ENCODE assay signal across 22 mouse cellular contexts in genomic region chr2:161695819-161696218, GRCm38 (mm10).
"Had no signal": no experiment of that assay in that cellular context is flagged by ENCODE, and none has a peak within 500 bp of the region (broad histone marks: within the 10 kb centered on the region; RNA-seq: fewer than 3 reads in every experiment).

No protein-coding gene starts in this region.

- ATAC-seq: hindbrain, embryonic 16.5 days; hindbrain, postnatal 0 days; inflammation-experienced regulatory T-cells, adult 6 months; intestine, embryonic 15.5 days; intestine, embryonic 16.5 days; intestine, postnatal 0 days had no signal

- DNase-seq: heart, postnatal 10 days; heart, postnatal 14 days; heart, postnatal 36 days; heart, postnatal 4 days; kidney, adult 11 months; kidney, adult 18-20 months; kidney, adult 2 months; kidney, adult 8-10 months; kidney, adult 9 months; kidney, postnatal 10 days; kidney, postnatal 14 days; kidney, postnatal 25 days; kidney, postnatal 36 days; kidney, postnatal 4 days; layer of hippocampus, adult 9-11 months; layer of hippocampus, postnatal 36 days had no signal
